Mouse (Mus musculus) C2C12 (cell line): ENCODE measurements at regions not wholly inside any gene's neighbourhood (a gene's known extent, or its start where the extent isn't known, plus 50 kb on each side); places are given as distances from the start of the nearest gene placed in this dataset.

ENCODE experiments used
- CTCF ChIP-seq: IDR thresholded peaks from one replicate; pipeline ENCODE4 v1.5.1; 2011; ENCODE audit not compliant: control insufficient read depth, insufficient read depth, insufficient read length
- MAX ChIP-seq: IDR thresholded peaks from one replicate; pipeline ENCODE4 v1.6.1; 2011; ENCODE audit warnings: mild to moderate bottlenecking, control low read depth
- MYOG ChIP-seq: IDR thresholded peaks from one replicate; pipeline ENCODE4 v1.6.1; 2011; ENCODE audit not compliant: control insufficient read depth, insufficient read length; ENCODE audit errors: extremely low read depth
- USF1 ChIP-seq: IDR thresholded peaks from one replicate; pipeline ENCODE4 v1.6.1; 2011; ENCODE audit warnings: low read depth, mild to moderate bottlenecking, control low read depth, moderate library complexity

GRCm38 (mm10) chr5:126440516-126440915, 801.1 kb upstream of the Tmem132c start:
- TF ChIP-seq MAX (no peak), CTCF (no peak), USF1 (no peak), MYOG (no peak)
